Mouse (Mus musculus) E14TG2a.4 (cell line): ENCODE data around the gene Btg1.

Source experiments
- H3K27me3 ChIP-seq: 2 replicates; pipeline ENCODE4 v1.6.1; 2014; ENCODE audit warnings: low read length, control low read depth; ENCODE audit not compliant: insufficient read depth
- H3K36me3 ChIP-seq: 2 replicates; pipeline ENCODE4 v1.6.1; 2014; ENCODE audit warnings: low read length, control low read depth; ENCODE audit not compliant: insufficient read depth
- H3K4me1 ChIP-seq: replicated peaks from 2 replicates; pipeline ENCODE4 v1.6.1; 2014; ENCODE audit warnings: low read depth, low read length, control low read depth
- H3K4me3 ChIP-seq: replicated peaks from 2 replicates; pipeline ENCODE4 v1.5.1; 2014; ENCODE audit warnings: mild to moderate bottlenecking, low read length
- H3K9me3 ChIP-seq: 2 replicates; pipeline ENCODE4 v1.6.1; 2014; ENCODE audit warnings: low read length, control low read depth
- CTCF ChIP-seq: conservative IDR thresholded peaks from 2 replicates; pipeline ENCODE4 v1.5.1; 2014; ENCODE audit warnings: low read length
- NANOG ChIP-seq: IDR thresholded peaks from 2 replicates; pipeline ENCODE4 v1.6.1; 2014; ENCODE audit warnings: borderline replicate concordance, low read length, mixed read lengths
- POU5F1 ChIP-seq: IDR thresholded peaks from 2 replicates; pipeline ENCODE4 v1.6.1; 2014; ENCODE audit warnings: low read length, borderline replicate concordance

Gene Btg1

GRCm38 (mm10) chr10:96616709-96617116 is at the start of gene Btg1:
Gene Btg1, plus strand, starts transcription at chr10:96617006.
- H3K4me3 ChIP-seq, result peak within 1 kb of the TSS; percentile 91
- TF ChIP-seq CTCF, result 0 out of 2 replicates have a peak, but pooled peaks have one; percentile 6
- TF ChIP-seq NANOG, result no peak

GRCm38 (mm10) chr10:96569469-96569868 is 47.3 kb upstream of the Btg1 start:
- H3K36me3 ChIP-seq, result no peaks in the 10 kb centered on the region
- no peaks in the 10 kb centered on the region for H3K9me3 ChIP-seq
- no peaks in the 10 kb centered on the region for H3K27me3 ChIP-seq
- no peak overlapping the region for H3K4me3 ChIP-seq
- H3K4me1 ChIP-seq, result no peaks in the 10 kb centered on the region
- TF ChIP-seq POU5F1 (no peak), CTCF (no peak), NANOG (no peak)

More at GRCm38 (mm10) chr10:96616709-96617116, at the start of gene Btg1:
- Histone ChIP-seq H3K36me3 (peaks cover 22% of the 10 kb centered on the region), H3K9me3 (no peaks in the 10 kb centered on the region), H3K27me3 (0 out of 2 replicates have a peak, but pooled peaks cover 3% of the 10 kb centered on the region), H3K4me1 (peaks cover 37% of the 10 kb centered on the region)

- Histone ChIP-seq H3K4me3 (no peak overlapping the region), H3K27me3 (no peaks in the 10 kb centered on the region), H3K9me3 (no peaks in the 10 kb centered on the region), H3K4me1 (no peaks in the 10 kb centered on the region), H3K36me3 (no peaks in the 10 kb centered on the region)
- TF ChIP-seq POU5F1 (no peak), NANOG (no peak), CTCF (no peak)
Observed at GRCm38 (mm10) chr10:96571176-96571575, 45.6 kb upstream of the Btg1 start.

GRCm38 (mm10) chr10:96574786-96575185 is 42.0 kb upstream of the Btg1 start:
- Histone ChIP-seq H3K27me3 (no peaks in the 10 kb centered on the region), H3K36me3 (no peaks in the 10 kb centered on the region), H3K4me3 (no peak overlapping the region), H3K4me1 (no peaks in the 10 kb centered on the region), H3K9me3 (no peaks in the 10 kb centered on the region)
- TF ChIP-seq NANOG (no peak), CTCF (no peak)

- Histone ChIP-seq H3K27me3 (no peaks in the 10 kb centered on the region), H3K4me3 (no peak overlapping the region), H3K36me3 (no peaks in the 10 kb centered on the region), H3K9me3 (no peaks in the 10 kb centered on the region), H3K4me1 (no peaks in the 10 kb centered on the region)
- TF ChIP-seq CTCF (no peak), POU5F1 (no peak), NANOG (no peak)
Observed at GRCm38 (mm10) chr10:96575338-96575737, 41.5 kb upstream of the Btg1 start.

GRCm38 (mm10) chr10:96578924-96579323 is 37.9 kb upstream of the Btg1 start:
- no peaks in the 10 kb centered on the region for H3K9me3 ChIP-seq
- no peak overlapping the region for H3K4me3 ChIP-seq
- no peaks in the 10 kb centered on the region for H3K27me3 ChIP-seq
- H3K36me3 ChIP-seq, result no peaks in the 10 kb centered on the region
- H3K4me1 ChIP-seq, result no peaks in the 10 kb centered on the region
- TF ChIP-seq NANOG (no peak), CTCF (no peak)

GRCm38 (mm10) chr10:96579436-96579835 is 37.4 kb upstream of the Btg1 start:
- TF ChIP-seq CTCF (no peak), NANOG (no peak), POU5F1 (no peak)
- Histone ChIP-seq H3K4me3 (no peak overlapping the region), H3K27me3 (no peaks in the 10 kb centered on the region), H3K36me3 (no peaks in the 10 kb centered on the region), H3K4me1 (no peaks in the 10 kb centered on the region), H3K9me3 (no peaks in the 10 kb centered on the region)

- Histone ChIP-seq H3K9me3 (no peaks in the 10 kb centered on the region), H3K36me3 (no peaks in the 10 kb centered on the region), H3K4me1 (no peaks in the 10 kb centered on the region), H3K27me3 (no peaks in the 10 kb centered on the region), H3K4me3 (no peak overlapping the region)
- no peak for TF ChIP-seq POU5F1
- TF ChIP-seq NANOG, result no peak
Observed at GRCm38 (mm10) chr10:96580246-96580645, 36.6 kb upstream of the Btg1 start.

GRCm38 (mm10) chr10:96581232-96581631 is 35.6 kb upstream of the Btg1 start:
- no peak for TF ChIP-seq NANOG
- Histone ChIP-seq H3K27me3 (no peaks in the 10 kb centered on the region), H3K4me3 (no peak overlapping the region), H3K4me1 (no peaks in the 10 kb centered on the region), H3K36me3 (no peaks in the 10 kb centered on the region), H3K9me3 (no peaks in the 10 kb centered on the region)
